Mouse (Mus musculus): ENCODE results near the gene Eci1.

Eci1 gene

DNA sequence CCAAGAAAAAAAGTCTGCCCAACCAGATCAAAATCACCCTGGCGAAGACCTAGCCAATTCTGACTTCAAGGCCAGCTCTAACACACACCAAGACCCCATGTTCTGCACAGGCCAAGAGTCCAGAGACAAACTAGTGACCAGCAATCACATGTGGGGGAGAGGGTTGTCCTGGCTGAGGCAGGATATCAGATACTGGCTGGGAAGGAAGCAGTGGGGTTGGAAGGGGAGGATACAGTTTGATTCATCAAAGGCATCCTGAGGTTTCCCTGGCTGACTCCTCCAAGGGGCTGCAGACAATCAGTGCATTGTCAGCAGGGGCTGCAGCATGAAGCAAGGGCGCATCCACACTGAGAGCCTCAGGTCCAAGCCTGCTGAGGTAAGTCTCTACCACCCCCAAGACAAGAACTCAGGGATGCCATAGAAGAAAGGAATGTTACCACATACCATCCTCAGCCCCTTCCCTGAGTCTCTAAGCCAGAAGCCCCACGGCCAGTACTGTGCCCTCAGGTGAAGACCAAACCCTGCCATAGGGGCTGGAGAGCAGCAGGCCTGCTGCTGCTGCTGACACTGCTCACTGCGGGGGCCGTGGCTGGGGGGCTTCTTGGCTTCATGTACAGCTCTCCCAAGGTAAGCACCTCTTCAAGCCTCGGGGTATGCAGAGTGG lies 47.3 kb downstream of the Eci1 start, which contains the start of gene Bricd5:
Gene Bricd5 (plus strand): TSS at position 273 of the 664 bp plus-strand sequence.
- DNase-seq (ENCODE audit: low read depth), result no peak

GRCm38 (mm10) chr17:24474557-24474956 lies 48.1 kb downstream of the Eci1 start:
- DNase-seq (ENCODE audit: low read depth), result no peak

DNA sequence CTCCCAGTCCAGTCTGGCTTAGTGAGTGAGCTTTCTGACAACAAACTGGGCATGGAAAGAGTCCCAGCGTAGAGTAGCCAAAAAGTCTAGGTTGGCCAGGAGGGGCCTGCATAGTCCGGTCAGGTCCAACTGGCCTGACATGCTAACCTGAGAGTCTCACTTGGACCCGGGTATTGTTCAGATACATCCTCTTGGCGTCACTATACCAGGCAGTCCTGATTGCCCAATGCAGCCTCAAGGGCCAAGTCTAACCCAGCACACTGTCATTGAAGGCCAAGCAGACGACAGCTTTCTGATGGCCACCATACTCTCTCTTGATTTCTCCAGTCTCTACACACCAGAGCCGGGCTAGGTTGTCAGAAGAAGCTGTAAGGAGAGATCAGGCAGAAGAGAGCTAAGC lies 49.1 kb downstream of the Eci1 start:
- no peak for DNase-seq (ENCODE audit: low read depth)

DNA sequence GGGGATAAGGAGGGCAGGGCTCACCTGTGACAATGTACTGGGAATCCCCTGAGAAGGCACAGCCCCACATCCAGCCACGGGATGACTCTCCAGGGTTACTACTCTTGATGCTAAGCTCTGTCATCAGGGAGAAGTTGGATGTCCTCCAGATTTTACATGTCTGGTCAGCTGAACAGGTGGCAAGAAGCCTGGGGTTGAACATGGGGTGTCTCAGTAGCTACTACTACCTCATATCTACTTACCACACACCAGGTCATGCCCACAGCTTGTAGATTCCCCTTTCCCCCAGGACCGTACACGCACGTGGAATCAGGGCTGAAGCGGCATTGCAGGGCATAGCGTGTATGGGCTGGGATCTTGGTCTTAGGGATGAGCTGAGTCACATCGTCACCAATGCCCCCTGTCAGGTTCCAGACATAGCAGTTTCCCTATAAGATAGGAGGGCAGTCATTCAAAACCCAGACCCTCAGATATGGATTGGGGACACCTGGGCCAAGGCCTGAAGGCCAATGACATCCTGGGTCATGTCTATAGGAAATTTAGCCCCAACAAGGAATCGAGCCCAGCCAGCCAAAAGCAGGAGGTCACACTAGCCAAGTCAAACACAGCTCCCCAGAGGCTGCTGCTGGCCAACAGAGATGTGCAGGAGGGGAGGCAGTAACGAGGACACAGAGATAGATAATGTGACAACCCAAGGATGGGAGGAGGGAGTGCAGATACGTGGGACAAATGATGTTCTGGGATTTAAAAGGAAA lies 49.8 kb downstream of the Eci1 start:
- no peak for DNase-seq (ENCODE audit: low read depth)

- no peak for DNase-seq (ENCODE audit: low read depth)
These were observed 50.9 kb downstream of the Eci1 start for GRCm38 (mm10) chr17:24477053-24477984.

- no peak for DNase-seq (ENCODE audit: low read depth)
These were observed 51.7 kb downstream of the Eci1 start for GRCm38 (mm10) chr17:24477985-24478600.

DNA sequence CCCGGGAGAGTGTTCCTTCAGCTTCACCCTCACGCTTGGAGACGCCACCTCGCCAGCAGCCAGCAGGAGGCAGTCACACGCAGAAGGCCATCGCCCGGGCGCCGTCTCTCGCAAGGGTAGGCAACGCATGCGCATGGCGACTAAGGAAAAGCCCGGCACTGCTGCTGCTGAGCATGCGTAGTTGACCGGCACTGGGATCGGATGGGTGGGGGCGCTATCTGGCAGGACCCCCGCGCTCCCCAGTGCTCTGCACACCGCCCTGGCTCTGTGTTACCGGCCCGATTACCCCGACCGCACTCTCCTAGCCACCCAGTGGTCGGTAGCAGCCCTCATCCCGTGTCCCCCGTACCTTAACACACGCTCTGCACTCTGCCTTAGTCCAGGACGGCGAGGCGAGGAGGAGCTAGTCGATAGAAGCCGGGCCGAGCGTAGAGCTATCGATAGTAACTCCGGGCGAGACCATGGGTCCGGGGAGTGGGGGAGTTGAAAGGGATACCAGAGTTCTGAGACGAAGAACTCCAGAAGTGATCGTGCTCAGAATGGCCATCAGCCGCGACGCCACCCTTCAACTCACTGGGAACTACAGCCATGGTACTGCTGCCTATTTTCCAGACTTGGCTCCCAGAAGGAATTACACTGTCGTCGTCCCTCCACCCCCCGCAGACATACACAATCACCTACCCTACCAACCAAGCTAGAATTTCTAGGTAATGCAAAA lies 52.4 kb downstream of the Eci1 start, which contains the start of gene Mlst8:
Gene Mlst8 (minus strand): TSS at position 416 of the 718 bp plus-strand sequence.
- DNase-seq (ENCODE audit: low read depth), result peak; percentile 98

DNA sequence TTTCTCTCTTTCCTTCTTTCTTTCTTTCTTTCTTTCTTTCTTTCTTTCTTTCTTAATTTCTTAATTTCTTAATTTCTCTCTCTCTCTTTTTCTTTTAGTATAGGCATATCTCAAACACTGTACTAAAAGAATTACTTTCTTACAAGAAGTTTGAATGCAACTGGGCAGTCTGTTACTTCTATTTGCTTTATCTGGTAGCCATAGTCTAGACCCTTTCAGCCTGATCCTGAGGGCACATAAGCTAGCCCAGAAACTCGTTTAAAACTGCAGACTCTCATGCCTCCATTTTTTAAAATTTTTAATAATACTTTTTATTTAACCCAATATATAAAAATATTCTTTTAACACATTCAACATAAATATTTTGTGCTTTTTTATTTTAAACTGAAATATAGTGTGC lies 53.0 kb downstream of the Eci1 start:
- DNase-seq (ENCODE audit: low read depth), result no peak

GRCm38 (mm10) chr17:24480201-24480826 lies 53.9 kb downstream of the Eci1 start:
- no peak for DNase-seq (ENCODE audit: low read depth)

DNA sequence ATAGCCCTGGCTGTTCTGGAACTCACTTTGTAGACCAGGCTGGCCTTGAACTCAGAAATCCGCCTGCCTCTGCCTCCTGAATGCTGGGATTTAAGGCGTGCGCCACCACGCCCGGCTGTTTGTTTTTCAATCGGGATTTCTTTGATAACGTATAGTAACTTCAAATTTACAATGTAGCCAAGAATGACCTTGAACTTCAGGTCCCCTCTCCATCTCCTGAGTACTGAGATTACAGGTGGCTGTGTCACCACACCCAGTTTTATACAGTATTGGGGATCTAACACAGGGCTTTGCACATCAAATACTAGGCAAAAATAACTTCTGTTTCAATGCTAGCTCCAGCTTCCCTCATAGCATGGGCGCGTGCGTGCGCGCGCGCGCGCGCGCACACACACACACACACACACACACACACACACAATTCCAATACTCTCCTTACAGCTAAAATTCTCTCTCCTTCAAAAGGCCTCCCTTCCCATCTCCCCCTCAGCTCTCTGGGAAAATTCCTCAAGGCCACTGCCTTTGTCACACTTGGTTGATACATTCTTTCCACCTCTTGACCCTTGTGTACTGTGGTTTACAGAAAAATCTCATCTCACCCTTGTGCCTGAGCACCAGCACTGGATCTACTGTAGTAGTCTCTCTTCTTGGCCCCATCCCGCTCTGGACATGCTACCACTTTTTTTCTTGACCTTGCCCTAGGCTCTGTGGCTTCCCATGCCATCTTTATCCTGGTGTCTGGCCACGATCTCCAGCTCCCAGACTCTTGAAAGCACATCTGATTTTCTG lies 54.8 kb downstream of the Eci1 start:
- DNase-seq (ENCODE audit: low read depth), result no peak

GRCm38 (mm10) chr17:24483495-24483894 lies 57.1 kb downstream of the Eci1 start:
- DNase-seq (ENCODE audit: low read depth), result no peak

GRCm38 (mm10) chr17:24485090-24485860 lies 58.8 kb downstream of the Eci1 start:
- DNase-seq (ENCODE audit: low read depth), result no peak

GRCm38 (mm10) chr17:24488186-24488661 lies 61.8 kb downstream of the Eci1 start, which contains the start of gene Caskin1:
TSS of gene Caskin1 (plus strand) at chr17:24488601.
- DNase-seq (ENCODE audit: low read depth), result no peak

DNA sequence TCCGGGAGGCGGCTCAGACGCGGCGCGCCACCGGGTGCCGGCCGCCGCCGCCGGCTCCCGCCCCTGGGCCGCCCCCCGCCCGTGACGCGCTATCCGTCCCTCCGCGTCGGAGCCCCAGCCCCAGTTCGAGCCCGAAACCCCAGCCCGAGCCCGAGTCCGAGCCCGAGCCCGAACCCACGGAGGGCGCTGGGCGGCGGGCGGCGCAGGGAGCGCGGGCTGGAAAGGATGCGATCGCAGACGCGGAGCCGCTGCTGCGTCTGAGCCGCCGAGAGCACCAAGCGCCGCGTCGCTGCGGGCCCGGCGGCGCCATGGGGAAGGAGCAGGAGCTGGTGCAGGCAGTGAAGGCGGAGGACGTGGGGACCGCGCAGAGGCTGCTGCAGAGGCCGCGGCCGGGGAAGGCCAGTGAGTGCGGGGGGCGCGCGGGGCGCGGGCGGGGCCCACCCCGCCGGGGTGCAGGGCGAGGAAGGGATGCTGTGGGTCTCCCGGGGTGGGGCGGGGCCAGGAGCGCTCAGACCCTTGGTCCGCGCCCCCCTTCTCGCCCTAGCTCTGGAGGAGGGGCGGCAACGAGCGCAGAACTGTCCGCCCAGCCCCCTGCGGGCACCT lies 62.3 kb downstream of the Eci1 start:
- DNase-seq (ENCODE audit: low read depth), result peak; percentile 46

All from naive thymus-derived CD4-positive, alpha-beta T cell, adult 2 months (primary cell).